Mouse (Mus musculus) E14TG2a.4 (cell line): ENCODE results near the gene G3bp2.

Experiments used
- CTCF ChIP-seq: conservative IDR thresholded peaks from 2 replicates; pipeline ENCODE4 v1.5.1; 2014; ENCODE audit warnings: low read length
- NANOG ChIP-seq: IDR thresholded peaks from 2 replicates; pipeline ENCODE4 v1.6.1; 2014; ENCODE audit warnings: borderline replicate concordance, low read length, mixed read lengths

DNA sequence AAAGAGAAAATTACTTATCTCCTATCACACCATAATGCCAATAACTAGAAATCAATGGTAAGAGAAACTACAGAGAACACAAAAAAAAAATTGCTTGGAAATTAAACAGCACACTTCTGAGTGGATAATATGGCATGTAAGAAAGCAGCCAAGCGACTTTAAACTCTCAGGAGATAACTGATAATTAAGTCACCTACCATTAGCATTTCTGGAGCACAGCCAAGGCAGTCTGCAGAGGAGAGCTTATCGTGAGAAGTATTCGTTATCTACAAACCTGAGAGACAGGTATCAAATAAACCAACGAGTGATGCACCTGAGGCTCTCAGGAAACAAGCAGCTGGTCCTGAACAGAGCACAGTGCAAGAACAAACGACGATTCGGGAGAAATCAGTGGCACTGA is 71.8 kb downstream of the G3bp2 start:
- TF ChIP-seq CTCF (no peak), NANOG (no peak)
